Mouse (Mus musculus) gastrocnemius, adult 8-10 months (tissue): ENCODE measurements around the gene Spaar. TPM values are rescaled to one million over a fixed set of nuclear protein-coding genes. Genes with fewer than 3 reads are reported as not detected.

ENCODE experiments used
- DNase-seq, 2 experiments: peaks; one replicate each; pipeline ENCODE4 v3.0.0; 2022; ENCODE audit warnings: low spot score in 2 of 2
- total RNA-seq, 4 experiments: library from RNA; stranded (reverse); gene quantifications; 2 replicates each; pipeline ENCODE4 v1.2.4; 2022

Gene Spaar
- total RNA-seq = 1 to 10 TPM in 1 of 4 experiments, under 1 TPM in 3; 0.77 to 1.5 (median 0.91) TPM

- peak in 1 of 2 experiments; percentile 58 for DNase-seq
Observed at GRCm38 (mm10) chr4:43729794-43730550, at the start of gene Spaar. Gene Spaar, plus strand, starts transcription at chr4:43730034.

- DNase-seq = no peak
Observed at GRCm38 (mm10) chr4:43690021-43690420, 39.8 kb upstream of the Spaar start.

GRCm38 (mm10) chr4:43691026-43691425 lies 38.8 kb upstream of the Spaar start:
- DNase-seq = no peak

- DNase-seq = peak in 1 of 2 experiments; percentile 25
Observed at GRCm38 (mm10) chr4:43693806-43694241, 36.0 kb upstream of the Spaar start.

GRCm38 (mm10) chr4:43694439-43695248 lies 35.2 kb upstream of the Spaar start:
- DNase-seq = no peak

GRCm38 (mm10) chr4:43695249-43695671 lies 34.6 kb upstream of the Spaar start:
- DNase-seq = peak; percentile 36 to 66

GRCm38 (mm10) chr4:43696561-43696960 lies 33.3 kb upstream of the Spaar start:
- no peak for DNase-seq

GRCm38 (mm10) chr4:43700707-43701106 lies 29.1 kb upstream of the Spaar start, which contains the start of gene Olfr70:
Gene Olfr70, minus strand, starts transcription at chr4:43700807.
- DNase-seq = no peak

GRCm38 (mm10) chr4:43703439-43703838 lies 26.4 kb upstream of the Spaar start:
- DNase-seq = no peak

- no peak for DNase-seq
Observed at GRCm38 (mm10) chr4:43703851-43704250, 26.0 kb upstream of the Spaar start.

GRCm38 (mm10) chr4:43705991-43706390 lies 23.8 kb upstream of the Spaar start:
- no peak for DNase-seq

- no peak for DNase-seq
Observed at GRCm38 (mm10) chr4:43709869-43710268, 20.0 kb upstream of the Spaar start, which contains the start of gene Olfr71. Gene Olfr71, minus strand, starts transcription at chr4:43710255.

GRCm38 (mm10) chr4:43711821-43712220 lies 18.0 kb upstream of the Spaar start:
- DNase-seq = peak; percentile 67 to 69

- DNase-seq = no peak
Observed at GRCm38 (mm10) chr4:43713652-43714219, 16.1 kb upstream of the Spaar start.

GRCm38 (mm10) chr4:43720491-43721228 lies 9.2 kb upstream of the Spaar start:
- no peak for DNase-seq

GRCm38 (mm10) chr4:43722191-43722590 lies 7.6 kb upstream of the Spaar start:
- DNase-seq = no peak

- DNase-seq = no peak
Observed at GRCm38 (mm10) chr4:43724764-43725163, 5.1 kb upstream of the Spaar start.

- no peak for DNase-seq
Observed at GRCm38 (mm10) chr4:43726228-43726993, 3.4 kb upstream of the Spaar start.

- DNase-seq = peak; percentile 66 to 79
Observed at GRCm38 (mm10) chr4:43726995-43727394, 2.8 kb upstream of the Spaar start, which contains the start of gene Hrct1. Gene Hrct1, plus strand, starts transcription at chr4:43727188.
